Mouse (Mus musculus) liver, embryonic 14.5 days (tissue): ENCODE measurements at regions not wholly inside any gene's neighbourhood (a gene's known extent, or its start where the extent isn't known, plus 50 kb on each side); places are given as distances from the start of the nearest gene placed in this dataset.
A peak's percentile ranks its signal among the peaks of the same experiment; 100 is the strongest.
"Not testable (repeated sequence)": the region's sequence is repeated elsewhere in the genome, so short reads cannot be mapped to it uniquely, and the experiment has no call there.

Source experiments
- ATAC-seq: fragments of 200-750 bp; cut with Nextera tagmentation; 2 replicates; pipeline ENCODE4 v1.8.0; 2017; ENCODE audit warnings: moderate number of reproducible peaks, mild to moderate bottlenecking, moderate library complexity; ENCODE audit not compliant: insufficient read depth
- DNase-seq, 3 experiments: peaks; one replicate each; pipeline ENCODE4 v3.0.0-alpha.2; 2012 to 2013; ENCODE audit warnings: low read depth in 3 of 3, low spot score in 3 of 3
- H3K27ac ChIP-seq: fragments of 300-500 bp; sonication (generic); 2 replicates; pipeline ENCODE4 v1.5.1; 2014; ENCODE audit warnings: moderate library complexity, mild to moderate bottlenecking, control low read depth, inconsistent platforms
- H3K27me3 ChIP-seq: fragments of 300-500 bp; sonication (generic); 2 replicates; pipeline ENCODE4 v1.6.1; 2014; ENCODE audit warnings: mild to moderate bottlenecking, low read length, moderate library complexity; ENCODE audit not compliant: control insufficient read depth, insufficient read depth
- H3K36me3 ChIP-seq: fragments of 300-500 bp; sonication (generic); replicated peaks from 2 replicates; pipeline ENCODE4 v1.6.1; 2014; ENCODE audit warnings: low read depth; ENCODE audit not compliant: control insufficient read depth, insufficient read depth
- H3K4me1 ChIP-seq, 2 experiments: fragments of 200-500 bp in 1 of 2; fragments of 300-500 bp in 1 of 2; sonication (generic) in 1 of 2; replicated peaks; 2 replicates each; pipeline ENCODE4 v1.6.1; 2012 to 2014; ENCODE audit warnings: antibody characterized with exemption in 1 of 2, inconsistent platforms in 1 of 2, low read length in 1 of 2; ENCODE audit not compliant: control insufficient read depth in 2 of 2, insufficient read depth in 2 of 2
- H3K4me2 ChIP-seq: fragments of 300-500 bp; sonication (generic); 2 replicates; pipeline ENCODE4 v1.6.1; 2014; ENCODE audit warnings: low read depth, mild to moderate bottlenecking, control low read depth, moderate library complexity
- H3K4me3 ChIP-seq, 2 experiments: fragments of 200-500 bp in 1 of 2; fragments of 300-500 bp in 1 of 2; sonication (generic) in 1 of 2; 2 replicates each; pipeline ENCODE4 v1.5.1; 2012 to 2014; ENCODE audit warnings: low read depth in 2 of 2, low read length in 2 of 2, mild to moderate bottlenecking in 2 of 2, control low read depth in 1 of 2, inconsistent platforms in 1 of 2, moderate library complexity in 1 of 2; ENCODE audit not compliant: insufficient read depth in 1 of 2
- H3K9ac ChIP-seq: fragments of 300-500 bp; sonication (generic); replicated peaks from 2 replicates; pipeline ENCODE4 v1.6.1; 2014; ENCODE audit warnings: mild to moderate bottlenecking, control low read depth, moderate library complexity
- H3K9me3 ChIP-seq: fragments of 300-500 bp; sonication (generic); 2 replicates; pipeline ENCODE4 v1.6.1; 2016; ENCODE audit warnings: low read length, mixed read lengths; ENCODE audit not compliant: control insufficient read depth
- CTCF ChIP-seq: IDR thresholded peaks from 2 replicates; pipeline ENCODE4 v1.5.1; 2016; ENCODE audit warnings: antibody characterized with exemption, low read depth, control low read depth
- EP300 ChIP-seq: IDR thresholded peaks from 2 replicates; pipeline ENCODE4 v1.6.1; 2016; ENCODE audit warnings: antibody characterized with exemption, low read depth
- WGBS: fragments of 180-500 bp; shearing (Covaris S2); extraction: QIAGEN DNeasy Blood & Tissue Kit; methylation state at CpG from one replicate; pipeline ENCODE4 v1.1.7; 2014; ENCODE audit not compliant: insufficient replicate concordance; 5-methylcytosine and 5-hydroxymethylcytosine counted together

- Histone ChIP-seq H3K4me2 (no peak overlapping the region), H3K9me3 (no peaks in the 10 kb centered on the region), H3K4me1 (peaks cover 3 to 5% of the 10 kb centered on the region in 2 experiments; a peak in 2 of 4 replicates), H3K4me3 (no peak overlapping the region), H3K27ac (no peak overlapping the region), H3K27me3 (no peaks in the 10 kb centered on the region), H3K36me3 (no peaks in the 10 kb centered on the region), H3K9ac (no peak overlapping the region)
- ATAC-seq (no peak), DNase-seq (no peak)
- WGBS, result 74% methylated on average over 4 of the region's 4 CpGs
- no peak for TF ChIP-seq EP300
- no peak for TF ChIP-seq CTCF
These were observed 78.3 kb downstream of the Gm13691 start for GRCm38 (mm10) chr2:84068617-84069016.

- not testable (repeated sequence) for H3K36me3 ChIP-seq, H3K27ac ChIP-seq, H3K4me1 ChIP-seq, H3K9me3 ChIP-seq, H3K4me3 ChIP-seq, ATAC-seq, DNase-seq, H3K4me2 ChIP-seq, H3K27me3 ChIP-seq, H3K9ac ChIP-seq
- WGBS, result 54% methylated on average over 1 of the region's 1 CpGs
These were observed 79.1 kb downstream of the Gm13691 start for GRCm38 (mm10) chr2:84069411-84069810.

GRCm38 (mm10) chr2:84072881-84073583 lies 82.7 kb downstream of the Gm13691 start:
- Histone ChIP-seq H3K4me3 (no peak overlapping the region), H3K4me1 (peaks cover 3 to 6% of the 10 kb centered on the region in 2 experiments; a peak in 2 of 4 replicates), H3K9me3 (no peaks in the 10 kb centered on the region), H3K27me3 (no peaks in the 10 kb centered on the region), H3K27ac (no peak overlapping the region), H3K36me3 (no peaks in the 10 kb centered on the region), H3K9ac (no peak overlapping the region), H3K4me2 (no peak overlapping the region)
- DNase-seq, result no peak
- TF ChIP-seq EP300 (no peak), CTCF (no peak)
- 52% methylated on average over 8 of the region's 8 CpGs for WGBS
- ATAC-seq, result no peak

GRCm38 (mm10) chr2:84075944-84076343 lies 85.6 kb downstream of the Gm13691 start:
- Histone ChIP-seq H3K9me3 (no peaks in the 10 kb centered on the region), H3K27me3 (no peaks in the 10 kb centered on the region), H3K4me1 (peaks cover 22 to 23% of the 10 kb centered on the region in 2 experiments), H3K27ac (no peak overlapping the region), H3K9ac (no peak overlapping the region), H3K4me2 (no peak overlapping the region), H3K36me3 (no peaks in the 10 kb centered on the region), H3K4me3 (no peak overlapping the region)
- no peak for ATAC-seq
- TF ChIP-seq CTCF, result no peak
- no peak for TF ChIP-seq EP300
- 75% methylated on average over 3 of the region's 3 CpGs for WGBS
- no peak for DNase-seq

- no peaks in the 10 kb centered on the region for H3K36me3 ChIP-seq
- WGBS, result 13% methylated on average over 8 of the region's 8 CpGs
- ATAC-seq (peak; percentile 98), DNase-seq (peak; percentile 67 to 75 (median 70))
- peak overlapping the region; percentile 63 for H3K27ac ChIP-seq
- H3K4me3 ChIP-seq, result no peak overlapping the region
- H3K4me2 ChIP-seq, result peak overlapping the region; percentile 42
- H3K9ac ChIP-seq, result no peak overlapping the region
- H3K9me3 ChIP-seq, result no peaks in the 10 kb centered on the region
- no peaks in the 10 kb centered on the region for H3K27me3 ChIP-seq
- peaks cover 19 to 20% of the 10 kb centered on the region in 2 experiments for H3K4me1 ChIP-seq
- no peak for TF ChIP-seq CTCF
- TF ChIP-seq EP300, result peak; percentile 83
These were observed 88.9 kb downstream of the Gm13691 start for GRCm38 (mm10) chr2:84079284-84079683.
